Mouse (Mus musculus) C2C12 (cell line): ENCODE measurements around the gene Senp3.

Source experiments
- CEBPB ChIP-seq: IDR thresholded peaks from one replicate; pipeline ENCODE4 v1.6.1; 2011; ENCODE audit warnings: low read depth, mild to moderate bottlenecking, control low read depth, moderate library complexity
- CTCF ChIP-seq: IDR thresholded peaks from one replicate; pipeline ENCODE4 v1.5.1; 2011; ENCODE audit not compliant: control insufficient read depth, insufficient read depth, insufficient read length
- MAX ChIP-seq: IDR thresholded peaks from one replicate; pipeline ENCODE4 v1.6.1; 2011; ENCODE audit warnings: mild to moderate bottlenecking, control low read depth
- MYOD1 ChIP-seq: IDR thresholded peaks from one replicate; pipeline ENCODE4 v1.6.1; 2011; ENCODE audit warnings: low read depth; ENCODE audit not compliant: control insufficient read depth, insufficient read length
- USF1 ChIP-seq: IDR thresholded peaks from one replicate; pipeline ENCODE4 v1.6.1; 2011; ENCODE audit warnings: low read depth, mild to moderate bottlenecking, control low read depth, moderate library complexity

DNA sequence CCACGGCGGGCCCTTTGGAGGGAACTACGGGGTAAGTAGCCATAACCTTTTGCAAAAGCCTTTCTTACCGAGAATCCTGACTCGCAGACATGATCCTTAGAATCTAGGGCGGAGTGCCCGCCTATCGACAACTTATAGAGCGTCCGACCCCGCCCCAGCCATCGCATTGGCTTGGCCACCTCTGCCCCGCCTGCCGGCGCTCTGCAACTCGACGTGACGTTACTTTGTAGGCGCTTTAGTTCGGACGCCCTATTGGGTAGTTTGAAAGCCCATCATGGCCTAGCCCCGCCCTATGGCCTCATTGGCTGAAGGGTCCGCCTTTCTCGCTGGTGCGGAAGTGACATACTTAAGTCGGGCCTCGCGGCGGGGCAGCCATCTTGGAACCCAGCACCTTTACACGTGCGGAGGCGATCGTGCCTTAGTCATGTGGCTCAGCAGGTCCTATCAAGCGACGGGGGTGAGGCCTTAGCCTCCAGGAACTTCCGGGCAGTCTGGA is 9.6 kb downstream of the Senp3 start, which contains the start of gene Eif4a1:
- TF ChIP-seq CTCF (no peak), USF1 (peak; percentile 94), CEBPB (no peak), MAX (peak; percentile 99), MYOD1 (no peak)
